Mouse (Mus musculus) limb, embryonic 13.5 days (tissue): ENCODE data around the gene Cttn. TPM values are rescaled to one million over a fixed set of nuclear protein-coding genes. Genes with fewer than 3 reads are reported as not detected.

ENCODE experiments used
- polyA plus RNA-seq: library from polyadenylated mRNA; unstranded; fragments of >200 nt; fragmentation: Nextera tagmentation; extraction: Ambion mirVana; gene quantifications from 2 replicates; pipeline ENCODE4 v1.2.1, GENCODE M21; 2015

Cttn gene
- polyA plus RNA-seq, 1 experiment from 2014 or later: 192 TPM

Other genes starting within 250 kb of the Cttn start
- 41.0 and 43.2 TPM in 2 replicates for gene Ppfia1, start 82.7 kb upstream of the Cttn start, polyA plus RNA-seq
- gene Fadd, start 111.5 kb upstream of the Cttn start, polyA plus RNA-seq: 9.6 and 10.6 TPM in 2 replicates